Mouse (Mus musculus): ENCODE data around the gene Lgr4.

GRCm38 (mm10) chr2:110042861-110043760 is 125.7 kb downstream of the Lgr4 start:
- TF ChIP-seq GATA1 (IDR thresholded peaks at IDR 0.05; ENCODE audit: borderline replicate concordance, low read length): no peak
- TF ChIP-seq FLI1 (IDR thresholded peaks at IDR 0.05; ENCODE audit: low read length): no peak

Data from megakaryocyte, embryonic 14.5 days (primary cell).